Mouse (Mus musculus) regulatory T cell (primary cell): ENCODE results near the gene Zfp296.
"Not testable (repeated sequence)": the region's sequence is repeated elsewhere in the genome, so short reads cannot be mapped to it uniquely, and the experiment has no call there.

Source experiments
- in situ Hi-C: fragments of 300-600 bp; cut with MboI, MseI; formaldehyde crosslinking; loops from one replicate; pipeline ENCODE4 v1.15.1; 2025; ENCODE audit warnings: high pct_unique_total_duplicates

Gene Zfp296

DNA sequence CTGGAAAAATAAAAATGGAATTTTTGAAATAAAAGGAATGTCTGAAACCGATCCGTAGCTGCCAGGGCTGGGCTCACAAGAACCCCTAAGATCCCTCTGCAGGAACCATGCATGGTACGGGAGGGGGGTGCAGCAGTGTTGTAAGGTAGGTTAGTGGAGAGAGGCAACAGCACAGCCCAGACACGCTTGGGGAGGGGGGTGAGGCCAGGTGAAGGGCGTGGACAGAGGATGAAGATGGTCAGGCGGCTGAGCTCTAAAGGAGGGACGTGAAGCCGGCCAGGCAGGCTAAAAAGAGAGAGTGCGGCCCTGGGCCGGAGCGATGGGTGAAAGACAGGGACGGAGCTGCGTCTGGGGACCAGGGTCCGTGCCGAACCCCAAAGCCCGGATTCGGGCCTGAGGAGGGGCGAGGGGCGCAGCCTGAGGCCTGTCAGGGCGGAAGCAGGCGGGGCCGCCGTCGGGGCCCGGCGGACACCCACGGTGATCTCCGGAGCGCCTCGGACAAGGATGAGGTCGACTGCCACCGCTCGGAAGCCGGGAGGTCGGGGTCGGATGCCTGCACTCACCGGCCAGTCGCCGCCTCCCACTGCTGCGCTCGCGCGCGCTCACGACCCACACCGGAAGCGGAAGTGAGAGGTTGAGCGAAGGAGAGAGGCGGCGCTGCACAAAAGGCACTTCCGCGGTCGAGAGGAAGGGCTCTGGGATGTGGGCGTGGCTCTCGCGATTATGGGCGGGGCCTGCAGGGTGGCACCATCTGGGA lies 26.9 kb downstream of the Zfp296 start, which contains the start of gene Clasrp:
Gene Clasrp (minus strand): TSS at position 638 of the 757 bp plus-strand sequence.
- in situ Hi-C loops: no loop called here

DNA sequence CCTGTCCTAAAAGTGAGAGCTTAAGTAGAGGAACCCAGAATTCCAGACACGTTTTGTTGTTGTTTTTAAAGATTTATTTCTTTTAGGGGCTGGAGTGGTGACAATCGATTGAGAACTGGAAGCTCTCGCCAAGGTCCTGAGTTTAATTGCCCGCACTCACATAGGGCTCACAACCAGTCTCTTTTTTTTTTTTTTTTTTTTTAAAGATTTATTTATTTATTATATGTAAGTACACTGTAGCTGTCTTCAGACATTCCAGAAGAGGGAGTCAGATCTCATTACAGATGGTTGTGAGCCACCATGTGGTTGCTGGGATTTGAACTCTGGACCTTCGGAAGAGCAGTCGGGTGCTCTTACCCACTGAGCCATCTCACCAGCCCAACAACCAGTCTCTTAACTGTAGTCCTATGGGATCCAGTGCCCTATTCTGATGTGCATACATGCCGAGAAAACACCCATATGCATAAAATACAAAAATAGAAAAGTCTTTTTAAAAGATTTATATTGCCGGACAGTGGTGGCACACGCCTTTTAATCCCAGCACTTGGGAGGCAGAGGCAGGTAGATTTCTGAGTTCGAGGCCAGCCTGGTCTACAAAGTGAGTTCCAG lies 27.6 kb downstream of the Zfp296 start:
- in situ Hi-C loops: not testable (repeated sequence)

DNA sequence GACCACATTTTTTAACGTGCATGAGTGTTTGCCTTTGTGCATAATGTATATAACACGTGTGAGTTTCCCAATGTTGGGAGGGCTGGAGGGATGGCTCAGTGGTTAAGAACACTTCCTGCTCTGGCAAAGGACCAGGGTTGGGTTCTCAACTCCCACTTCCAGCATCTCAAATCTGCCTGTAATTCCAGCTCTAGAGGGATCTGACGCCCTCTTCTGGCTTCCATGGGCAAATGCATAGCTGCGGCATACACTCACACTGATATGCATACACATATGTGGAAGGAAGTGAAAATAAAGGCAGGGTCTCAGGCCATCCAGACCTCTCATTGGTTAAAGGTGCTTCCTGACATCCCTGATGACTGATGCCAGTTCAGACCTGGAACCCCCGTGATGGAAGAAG lies 30.2 kb downstream of the Zfp296 start:
- in situ Hi-C loops: no loop called here

DNA sequence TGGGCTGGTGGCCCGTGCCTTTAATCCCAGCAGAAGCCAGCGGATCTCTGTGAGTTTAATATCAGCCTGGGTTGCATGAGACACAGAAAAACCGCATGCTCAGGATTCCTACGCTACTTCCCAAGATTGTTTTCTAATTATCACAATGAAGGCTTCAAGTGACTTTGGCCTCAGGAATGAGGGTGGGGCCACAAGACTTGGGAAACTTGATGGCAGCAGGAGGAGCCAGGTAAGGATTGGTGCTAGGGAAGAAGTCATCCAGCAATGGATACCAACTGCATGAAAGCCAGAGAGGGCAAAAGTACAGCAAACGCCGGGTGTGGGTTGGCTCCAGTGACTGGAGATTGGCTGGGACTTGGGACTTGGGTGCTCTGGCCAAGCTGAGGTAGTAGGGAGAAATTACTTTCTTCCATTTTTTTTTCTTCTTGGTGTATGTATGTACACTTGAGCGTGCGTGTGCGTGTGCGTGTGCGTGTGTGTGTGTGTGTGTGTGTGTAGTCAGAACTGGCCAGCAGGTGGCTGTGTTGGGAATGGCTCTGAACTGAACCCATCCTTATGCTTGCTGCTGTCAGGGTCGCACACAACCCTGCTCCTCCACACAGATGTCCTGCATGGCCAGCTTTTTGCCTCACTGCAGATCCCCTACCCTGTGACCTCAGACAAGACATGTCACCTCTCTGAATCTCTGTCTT lies 32.7 kb downstream of the Zfp296 start:
- in situ Hi-C loops: no loop called here

DNA sequence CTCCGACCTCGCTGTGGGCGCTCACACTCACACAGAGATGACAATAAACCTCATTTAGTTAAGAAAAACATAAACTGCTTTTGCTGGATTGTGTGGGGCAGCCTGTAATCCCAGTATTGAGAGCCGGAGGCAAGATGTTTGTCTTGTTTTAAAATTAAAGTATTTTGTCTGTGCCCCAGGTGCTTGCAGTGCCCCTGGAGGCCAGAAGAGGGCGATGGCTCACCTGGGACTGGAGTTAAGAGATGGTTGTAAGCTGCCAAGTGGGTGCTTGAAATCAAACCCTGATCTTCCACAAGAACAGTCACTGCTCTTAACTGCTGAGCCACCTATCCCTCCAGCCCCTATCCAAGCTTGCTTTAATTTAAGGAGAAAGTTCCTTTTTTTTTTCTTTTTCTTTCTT lies 33.9 kb downstream of the Zfp296 start:
- in situ Hi-C loops: no loop called here

DNA sequence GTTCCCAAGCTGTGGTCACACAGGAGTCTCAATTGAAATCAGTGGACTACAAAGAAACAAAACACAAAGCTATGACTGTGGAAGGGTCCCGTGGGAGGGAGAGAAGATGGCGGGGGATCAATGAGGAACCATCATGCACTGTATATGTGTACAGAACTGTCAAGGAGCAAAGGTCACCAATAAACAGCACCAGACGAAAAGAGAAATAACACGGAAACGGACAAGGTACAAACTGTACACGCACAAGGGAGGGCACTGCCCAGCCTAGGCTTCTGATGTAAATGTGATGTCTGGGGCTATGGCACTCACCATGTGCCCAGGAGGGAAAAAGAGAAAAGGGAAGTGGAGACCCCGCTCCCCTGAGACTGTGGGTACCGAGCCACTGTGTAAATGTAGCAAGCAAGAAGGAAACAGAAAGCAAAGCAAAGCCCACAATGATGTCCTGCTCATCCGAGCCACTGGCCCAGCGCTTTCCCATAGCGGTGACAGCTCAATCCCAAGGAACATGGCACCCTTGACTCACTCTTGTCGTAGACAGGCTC lies 38.0 kb downstream of the Zfp296 start:
- in situ Hi-C loops: no loop called here

DNA sequence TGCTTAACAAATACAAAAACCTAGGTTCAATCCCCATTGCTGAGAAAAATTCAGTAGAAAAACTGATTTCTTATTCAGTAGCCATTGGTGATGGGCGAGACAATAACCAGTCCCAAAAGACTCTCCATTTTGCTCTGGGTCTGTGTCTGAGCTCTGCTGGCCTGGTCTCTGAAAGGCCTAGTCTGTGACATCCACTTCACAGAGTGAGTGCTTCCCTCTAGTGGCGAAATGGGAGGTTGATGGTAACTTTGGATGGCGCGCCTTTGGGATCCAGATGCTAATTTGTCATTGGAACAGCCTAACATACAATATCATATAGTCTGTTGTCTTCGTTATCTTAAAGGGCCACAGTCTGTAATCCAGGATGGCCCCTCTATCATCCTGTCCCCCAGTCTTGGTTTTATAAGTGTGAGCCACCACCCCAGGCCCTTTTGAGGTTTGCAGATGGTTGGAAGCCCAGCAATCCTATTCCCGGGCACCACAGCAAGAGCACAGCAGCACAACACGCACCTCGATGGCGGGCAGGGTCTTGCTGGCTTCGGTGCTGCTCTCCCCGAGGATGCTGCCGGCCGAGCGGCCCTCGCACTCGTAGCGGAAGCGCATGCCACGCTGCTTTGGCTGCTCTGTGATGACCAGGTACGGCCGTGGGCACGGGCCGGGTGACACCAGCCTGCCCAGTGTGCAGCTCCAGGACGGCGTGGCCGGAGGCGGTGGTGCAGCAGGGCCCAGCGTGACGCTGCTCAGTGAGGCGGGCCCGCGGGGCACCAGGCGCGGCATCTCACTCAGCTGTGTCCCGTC lies 42.1 kb downstream of the Zfp296 start:
- in situ Hi-C loops: no loop called here

DNA sequence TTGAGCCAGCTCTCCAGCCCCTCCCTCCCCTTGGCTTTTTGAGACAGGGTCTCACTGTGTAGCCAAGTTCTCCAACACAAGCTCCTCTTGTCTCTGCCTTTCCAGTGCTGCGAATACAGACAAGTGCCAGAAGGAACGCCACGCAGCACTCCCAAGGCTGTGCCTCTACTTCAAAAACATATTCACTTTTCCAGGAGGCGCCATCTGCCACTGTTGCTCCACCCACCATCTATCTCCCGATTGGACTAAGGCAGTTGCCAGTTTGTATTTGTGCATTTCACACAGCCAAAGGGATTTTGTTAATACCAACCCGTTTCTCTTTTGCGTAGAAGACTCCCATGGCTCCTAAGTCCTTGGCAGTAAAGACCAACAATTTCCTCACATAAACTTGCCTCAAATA lies 43.7 kb downstream of the Zfp296 start:
- in situ Hi-C loops: no loop called here

DNA sequence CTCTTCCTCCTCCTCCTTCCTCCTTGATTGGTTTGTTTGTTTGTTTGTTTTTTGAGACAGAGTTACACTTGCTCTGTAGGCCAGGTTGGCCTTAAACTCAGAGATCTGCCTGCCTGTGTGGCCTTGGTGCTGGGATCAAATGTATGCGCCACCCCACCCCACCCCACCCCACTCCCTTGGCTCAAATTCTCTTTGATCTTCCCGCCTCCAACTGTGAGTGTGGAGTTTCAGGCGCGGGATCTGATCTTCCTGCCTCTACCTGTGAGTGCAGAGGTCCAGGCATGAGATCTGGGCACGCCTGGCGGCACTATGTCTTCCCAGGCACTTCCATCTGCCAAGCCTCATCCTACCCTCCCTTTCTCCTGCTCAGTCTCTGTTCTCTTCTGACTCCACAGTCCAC lies 45.2 kb downstream of the Zfp296 start:
- in situ Hi-C loops: no loop called here

DNA sequence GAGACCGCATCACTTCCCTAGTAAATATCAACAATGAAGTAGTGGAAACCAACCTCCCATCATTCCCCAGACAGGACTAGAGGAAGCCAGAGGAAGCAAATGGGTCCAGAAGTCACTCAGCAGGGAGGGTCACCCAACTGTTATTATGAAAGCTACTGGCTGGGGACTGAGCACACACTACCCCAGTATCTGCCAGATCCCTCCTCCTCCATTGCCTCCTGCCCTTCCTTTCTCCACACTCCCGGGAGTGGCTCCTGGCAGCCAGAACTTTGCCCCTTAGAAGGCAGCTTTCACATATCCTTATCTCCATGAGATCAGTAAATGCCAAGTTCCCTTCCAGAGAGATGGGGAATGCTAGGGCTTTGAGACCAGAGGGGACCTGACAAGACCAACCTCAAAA lies 46.3 kb downstream of the Zfp296 start:
- in situ Hi-C loops: no loop called here

DNA sequence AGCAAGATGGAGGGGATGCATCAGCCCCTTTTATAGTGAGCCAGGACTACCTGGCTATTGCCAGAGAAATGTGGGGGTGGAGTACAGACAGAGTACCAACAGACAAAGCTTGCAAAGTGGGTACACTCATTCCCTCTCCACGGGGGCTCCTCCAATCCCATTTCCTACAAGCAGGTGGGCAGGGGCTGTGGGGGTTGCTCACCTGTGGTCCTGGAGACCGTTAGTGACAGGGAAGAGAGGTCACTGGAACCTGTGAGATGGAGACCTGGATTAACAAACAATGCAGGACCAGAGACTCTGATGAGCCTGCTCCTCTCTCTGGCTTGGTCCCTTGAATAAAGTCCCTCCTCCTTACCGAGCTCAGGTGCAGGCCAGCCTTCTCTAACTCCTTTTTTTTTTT lies 50.6 kb downstream of the Zfp296 start:
- in situ Hi-C loops: loop anchor here (5.0 kb wide), 1 partner anchor 1770 kb away; no protein-coding TSS in a partner anchor

DNA sequence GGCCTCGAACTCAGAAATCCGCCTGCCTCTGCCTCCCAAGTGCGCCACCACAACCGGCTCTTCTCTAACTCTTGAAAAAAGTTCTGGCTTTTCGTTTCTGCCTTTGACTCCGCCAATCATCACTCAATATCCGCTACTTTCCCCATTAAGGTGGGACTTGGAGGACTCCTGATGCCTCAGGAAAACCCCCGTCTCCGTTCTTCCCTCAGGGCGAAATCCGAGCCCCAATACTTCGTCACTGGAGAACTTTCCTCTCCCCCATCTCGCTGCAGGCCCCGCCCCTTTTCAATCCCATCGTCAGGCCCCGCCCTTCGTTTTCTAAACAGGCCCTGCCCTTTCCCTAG lies 51.1 kb downstream of the Zfp296 start:
- in situ Hi-C loops: loop anchor here (5.0 kb wide), 1 partner anchor 1771 kb away; no protein-coding TSS in a partner anchor

DNA sequence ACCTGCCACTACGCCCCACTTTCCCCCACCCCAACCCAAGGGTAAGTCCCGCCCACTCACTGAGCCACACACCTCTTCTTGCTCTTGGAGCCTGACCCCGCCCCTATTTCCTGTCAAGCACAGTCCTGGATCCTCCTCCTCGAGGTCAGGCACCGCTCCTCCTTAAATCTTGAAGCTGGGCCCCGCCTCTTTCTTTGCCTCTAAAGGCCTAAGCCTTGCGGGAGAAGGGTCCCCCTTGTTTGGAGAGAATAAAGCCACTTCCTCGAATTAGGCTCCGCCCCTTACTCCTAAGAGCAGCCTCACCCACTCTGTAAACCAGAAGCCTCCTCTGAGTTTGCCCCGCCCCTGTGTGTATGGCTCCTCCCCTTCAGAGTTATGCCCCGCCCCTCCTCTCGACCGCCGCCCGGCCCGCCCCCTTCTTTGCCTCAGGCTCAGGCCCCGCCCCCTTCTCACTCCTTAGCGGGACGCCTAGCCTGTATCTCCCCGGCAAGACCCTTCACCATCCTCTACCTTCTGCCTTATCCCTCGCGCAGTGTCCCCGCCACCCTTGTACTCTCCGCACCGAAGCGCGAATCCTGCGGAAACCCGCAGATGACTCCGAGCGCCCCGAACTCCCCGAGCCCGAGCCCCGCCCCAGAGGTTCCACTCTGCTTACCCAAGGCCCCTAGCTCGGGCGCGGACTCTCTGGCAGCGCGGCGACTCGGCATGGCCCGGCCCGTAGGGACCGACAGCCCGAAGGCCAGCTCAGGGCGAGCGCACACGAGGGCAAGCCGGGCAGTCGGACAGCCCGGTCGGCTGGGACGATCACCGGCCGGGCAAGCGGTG lies 51.7 kb downstream of the Zfp296 start:
- in situ Hi-C loops: loop anchor here (5.0 kb wide), 1 partner anchor 1771 kb away; no protein-coding TSS in a partner anchor

DNA sequence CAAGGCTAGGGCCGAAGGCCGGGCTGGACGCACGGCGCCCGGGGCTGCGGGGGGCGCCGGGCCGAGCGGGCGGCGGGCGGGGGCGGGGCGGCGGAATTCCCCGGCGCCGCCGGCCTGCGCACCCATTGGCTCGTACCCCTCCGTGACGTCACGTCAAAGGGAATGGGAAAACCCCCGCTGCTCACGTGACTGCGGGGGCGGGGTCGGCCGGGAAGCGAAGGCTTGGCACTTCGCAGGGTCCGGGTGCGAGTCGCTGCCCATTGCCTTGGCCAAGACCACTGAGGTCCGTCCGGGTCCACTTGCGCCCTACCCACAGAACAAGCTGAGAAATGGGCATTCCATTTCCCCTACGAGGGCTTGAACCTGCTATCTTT lies 52.3 kb downstream of the Zfp296 start, which contains the start of gene Relb:
Gene Relb (minus strand): TSS at position 78 of the 374 bp plus-strand sequence.
- in situ Hi-C loops: loop anchor here (5.0 kb wide), 1 partner anchor 1772 kb away; no protein-coding TSS in a partner anchor
